Mouse (Mus musculus): ENCODE data around the gene Ppp3r1.

Gene Ppp3r1

GRCm38 (mm10) chr11:17158858-17159737 is at the start of gene Ppp3r1:
TSS of gene Ppp3r1 (plus strand) at chr11:17159263.
- DNase-seq (ENCODE audit: extremely low spot score, low read depth, low spot score), result peak; percentile 69

GRCm38 (mm10) chr11:17112419-17113090 is 46.5 kb upstream of the Ppp3r1 start:
- no peak for DNase-seq (ENCODE audit: extremely low spot score, low read depth, low spot score)

- DNase-seq (ENCODE audit: extremely low spot score, low read depth, low spot score), result no peak
Observed at GRCm38 (mm10) chr11:17126418-17126817, 32.6 kb upstream of the Ppp3r1 start.

GRCm38 (mm10) chr11:17135638-17136037 is 23.4 kb upstream of the Ppp3r1 start:
- no peak for DNase-seq (ENCODE audit: extremely low spot score, low read depth, low spot score)

GRCm38 (mm10) chr11:17138306-17139033 is 20.6 kb upstream of the Ppp3r1 start:
- DNase-seq (ENCODE audit: extremely low spot score, low read depth, low spot score), result no peak

- no peak for DNase-seq (ENCODE audit: extremely low spot score, low read depth, low spot score)
Observed at GRCm38 (mm10) chr11:17159738-17160241, 727 bp downstream of the Ppp3r1 start.

- no peak for DNase-seq (ENCODE audit: extremely low spot score, low read depth, low spot score)
Observed at GRCm38 (mm10) chr11:17160242-17160641, 1.2 kb downstream of the Ppp3r1 start.

- no peak for DNase-seq (ENCODE audit: extremely low spot score, low read depth, low spot score)
Observed at GRCm38 (mm10) chr11:17163956-17164355, 4.9 kb downstream of the Ppp3r1 start.

GRCm38 (mm10) chr11:17166627-17167026 is 7.6 kb downstream of the Ppp3r1 start:
- DNase-seq (ENCODE audit: extremely low spot score, low read depth, low spot score), result no peak

- no peak for DNase-seq (ENCODE audit: extremely low spot score, low read depth, low spot score)
Observed at GRCm38 (mm10) chr11:17169262-17169661, 10.2 kb downstream of the Ppp3r1 start.

GRCm38 (mm10) chr11:17170938-17171729 is 12.1 kb downstream of the Ppp3r1 start:
- DNase-seq (ENCODE audit: extremely low spot score, low read depth, low spot score), result no peak

GRCm38 (mm10) chr11:17172300-17172699 is 13.2 kb downstream of the Ppp3r1 start:
- no peak for DNase-seq (ENCODE audit: extremely low spot score, low read depth, low spot score)

GRCm38 (mm10) chr11:17176638-17177037 is 17.6 kb downstream of the Ppp3r1 start:
- DNase-seq (ENCODE audit: extremely low spot score, low read depth, low spot score), result no peak

GRCm38 (mm10) chr11:17180753-17181152 is 21.7 kb downstream of the Ppp3r1 start:
- no peak for DNase-seq (ENCODE audit: extremely low spot score, low read depth, low spot score)

GRCm38 (mm10) chr11:17181807-17182206 is 22.7 kb downstream of the Ppp3r1 start, which contains the start of gene Wdr92:
TSS of gene Wdr92 (plus strand) at chr11:17182107.
- DNase-seq (ENCODE audit: extremely low spot score, low read depth, low spot score), result no peak

GRCm38 (mm10) chr11:17183165-17183564 is 24.1 kb downstream of the Ppp3r1 start:
- DNase-seq (ENCODE audit: extremely low spot score, low read depth, low spot score), result no peak

GRCm38 (mm10) chr11:17187649-17188048 is 28.6 kb downstream of the Ppp3r1 start:
- no peak for DNase-seq (ENCODE audit: extremely low spot score, low read depth, low spot score)

- no peak for DNase-seq (ENCODE audit: extremely low spot score, low read depth, low spot score)
Observed at GRCm38 (mm10) chr11:17188786-17189185, 29.7 kb downstream of the Ppp3r1 start.

GRCm38 (mm10) chr11:17192151-17192844 is 33.2 kb downstream of the Ppp3r1 start:
- DNase-seq (ENCODE audit: extremely low spot score, low read depth, low spot score), result no peak

GRCm38 (mm10) chr11:17199170-17199569 is 40.1 kb downstream of the Ppp3r1 start:
- DNase-seq (ENCODE audit: extremely low spot score, low read depth, low spot score), result no peak

Data from hindlimb bud, embryonic 11.5 days (tissue).